Mouse (Mus musculus) stomach, embryonic 15.5 days (tissue): ENCODE results near the gene Gtf2i. TPM values are rescaled to one million over a fixed set of nuclear protein-coding genes. Genes with fewer than 3 reads are reported as not detected.
"Not testable (repeated sequence)": the region's sequence is repeated elsewhere in the genome, so short reads cannot be mapped to it uniquely, and the experiment has no call there.

Experiments
- ATAC-seq: fragments of 200-750 bp; cut with Nextera tagmentation; 2 replicates; pipeline ENCODE4 v1.8.0; 2017; ENCODE audit warnings: low read depth, moderate number of reproducible peaks, moderate TSS enrichment; ENCODE audit not compliant: insufficient read depth, low FRiP score
- H3K27ac ChIP-seq: fragments of 300-500 bp; sonication (generic); 2 replicates; pipeline ENCODE4 v1.5.1; 2015; ENCODE audit warnings: mild to moderate bottlenecking, inconsistent platforms
- H3K27me3 ChIP-seq: fragments of 300-500 bp; sonication (generic); replicated peaks from 2 replicates; pipeline ENCODE4 v1.6.1; 2015; ENCODE audit warnings: inconsistent platforms
- H3K36me3 ChIP-seq: fragments of 300-500 bp; sonication (generic); 2 replicates; pipeline ENCODE4 v1.6.1; 2015; ENCODE audit warnings: inconsistent platforms
- H3K4me1 ChIP-seq: fragments of 300-500 bp; sonication (generic); 2 replicates; pipeline ENCODE4 v1.6.1; 2015; ENCODE audit warnings: inconsistent platforms
- H3K4me2 ChIP-seq: fragments of 300-500 bp; sonication (generic); 2 replicates; pipeline ENCODE4 v1.6.1; 2015; ENCODE audit warnings: mild to moderate bottlenecking, inconsistent platforms
- H3K4me3 ChIP-seq: fragments of 300-500 bp; sonication (generic); replicated peaks from 2 replicates; pipeline ENCODE4 v1.5.1; 2015; ENCODE audit warnings: inconsistent platforms
- H3K9ac ChIP-seq: fragments of 300-500 bp; sonication (generic); 2 replicates; pipeline ENCODE4 v1.6.1; 2015; ENCODE audit warnings: inconsistent platforms
- H3K9me3 ChIP-seq: fragments of 300-500 bp; sonication (generic); 2 replicates; pipeline ENCODE4 v1.6.1; 2016; ENCODE audit warnings: inconsistent platforms
- WGBS: fragments of 180-500 bp; shearing (Covaris S2); methylation state at CpG from one replicate; pipeline ENCODE4 v1.1.7; 2015; 5-methylcytosine and 5-hydroxymethylcytosine counted together
- polyA plus RNA-seq: library from polyadenylated mRNA; unstranded; fragments of >200 nt; fragmentation: Nextera tagmentation; extraction: Ambion mirVana; gene quantifications from 2 replicates; pipeline ENCODE4 v1.2.1, GENCODE M21; 2015

The Gtf2i gene
- polyA plus RNA-seq, 1 experiment from 2014 or later, result 163 TPM

GRCm38 (mm10) chr5:134341321-134341720, 26.8 kb upstream of the Gtf2i start:
- Histone ChIP-seq H3K4me3 (no peak overlapping the region), H3K27me3 (no peaks in the 10 kb centered on the region), H3K9ac (no peak overlapping the region), H3K9me3 (no peaks in the 10 kb centered on the region), H3K27ac (no peak overlapping the region), H3K4me2 (no peak overlapping the region), H3K4me1 (no peaks in the 10 kb centered on the region), H3K36me3 (no peaks in the 10 kb centered on the region)
- ATAC-seq, result no peak
- 65% methylated on average over 10 of the region's 10 CpGs for WGBS

GRCm38 (mm10) chr5:134340101-134340522, 25.6 kb upstream of the Gtf2i start:
- no peaks in the 10 kb centered on the region for H3K27me3 ChIP-seq
- H3K36me3 ChIP-seq, result no peaks in the 10 kb centered on the region
- H3K4me2 ChIP-seq, result no peak overlapping the region
- H3K4me3 ChIP-seq, result no peak overlapping the region
- ATAC-seq, result no peak
- H3K9ac ChIP-seq, result no peak overlapping the region
- WGBS, result 29% methylated on average over 6 of the region's 6 CpGs
- no peaks in the 10 kb centered on the region for H3K9me3 ChIP-seq
- no peak overlapping the region for H3K27ac ChIP-seq
- H3K4me1 ChIP-seq, result no peaks in the 10 kb centered on the region

DNA sequence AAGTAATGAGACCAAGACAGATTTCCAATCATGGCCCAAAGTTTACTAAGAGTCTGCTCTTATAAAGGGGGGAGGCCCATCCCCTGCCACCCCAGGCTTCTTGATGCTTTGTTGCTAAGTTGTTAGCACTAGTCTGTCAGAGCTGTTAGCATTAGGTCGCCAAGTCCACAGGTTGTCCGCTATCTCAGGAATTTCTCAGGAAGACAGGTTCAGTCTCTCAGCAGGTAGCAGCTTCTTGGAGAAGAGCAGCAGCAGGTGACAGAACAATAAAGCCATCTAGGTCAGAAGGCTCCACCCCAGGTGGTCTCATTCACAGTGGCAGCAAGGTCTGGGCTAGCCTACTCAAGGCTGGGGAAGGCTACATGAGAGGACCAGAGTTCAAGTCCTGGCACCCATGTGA, 22.5 kb upstream of the Gtf2i start:
- not testable (repeated sequence) for H3K9ac ChIP-seq, H3K27ac ChIP-seq, H3K4me1 ChIP-seq, H3K4me2 ChIP-seq, H3K36me3 ChIP-seq, H3K4me3 ChIP-seq, H3K27me3 ChIP-seq, ATAC-seq, H3K9me3 ChIP-seq
- WGBS, result 67% methylated on average over 2 of the region's 2 CpGs

DNA sequence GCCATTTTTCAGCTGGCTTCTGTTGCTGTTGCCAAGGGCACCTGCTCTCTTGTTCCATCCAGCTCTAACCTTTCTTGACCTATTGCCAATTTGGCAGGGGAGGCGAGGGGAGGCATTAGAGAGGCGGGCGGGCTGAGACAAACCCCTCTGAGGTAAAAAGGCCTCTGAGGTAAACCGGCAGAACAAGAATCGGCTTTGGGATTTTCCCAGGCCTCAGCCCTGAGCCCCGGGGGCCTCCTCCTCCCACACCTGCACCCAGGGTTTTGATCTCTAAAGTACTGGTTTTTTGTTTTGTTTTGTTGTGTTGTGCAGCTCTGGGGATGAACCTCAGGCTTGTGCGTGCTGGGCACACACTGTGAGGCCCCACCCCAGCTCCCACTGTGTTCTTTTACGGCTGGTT, 18.2 kb upstream of the Gtf2i start:
- no peak overlapping the region for H3K4me2 ChIP-seq
- peak; percentile 65; the same call in 1 of the 2 replicates for ATAC-seq

GRCm38 (mm10) chr5:134330082-134330481, 15.5 kb upstream of the Gtf2i start:
- Histone ChIP-seq H3K4me1 (no peaks in the 10 kb centered on the region), H3K9me3 (no peaks in the 10 kb centered on the region), H3K4me2 (no peak overlapping the region), H3K9ac (no peak overlapping the region), H3K27me3 (no peaks in the 10 kb centered on the region), H3K4me3 (no peak overlapping the region), H3K27ac (no peak overlapping the region), H3K36me3 (no peaks in the 10 kb centered on the region)
- no peak for ATAC-seq
- 80% methylated on average over 2 of the region's 2 CpGs for WGBS

More for the DNA sequence above, 18.2 kb upstream of the Gtf2i start:
- H3K36me3 ChIP-seq, result no peaks in the 10 kb centered on the region
- 54% methylated on average over 8 of the region's 8 CpGs for WGBS
- no peak overlapping the region for H3K9ac ChIP-seq
- H3K4me1 ChIP-seq, result no peaks in the 10 kb centered on the region
- peak overlapping the region; percentile 55 for H3K27ac ChIP-seq
- no peaks in the 10 kb centered on the region for H3K27me3 ChIP-seq
- no peaks in the 10 kb centered on the region for H3K9me3 ChIP-seq
- H3K4me3 ChIP-seq, result no peak overlapping the region

- Histone ChIP-seq H3K4me1 (no peaks in the 10 kb centered on the region), H3K9me3 (no peaks in the 10 kb centered on the region), H3K27ac (no peak overlapping the region), H3K27me3 (no peaks in the 10 kb centered on the region), H3K36me3 (no peaks in the 10 kb centered on the region), H3K4me3 (no peak overlapping the region), H3K4me2 (no peak overlapping the region), H3K9ac (no peak overlapping the region)
- no peak for ATAC-seq
- WGBS, result 59% methylated on average over 4 of the region's 4 CpGs
Measured at GRCm38 (mm10) chr5:134329311-134329710, 14.8 kb upstream of the Gtf2i start.

- H3K27me3 ChIP-seq, result no peaks in the 10 kb centered on the region
- 79% methylated on average over 6 of the region's 6 CpGs for WGBS
- H3K9ac ChIP-seq, result no peak overlapping the region
- H3K4me1 ChIP-seq, result no peaks in the 10 kb centered on the region
- no peak overlapping the region for H3K4me2 ChIP-seq
- no peak overlapping the region for H3K4me3 ChIP-seq
- no peak for ATAC-seq
- no peaks in the 10 kb centered on the region for H3K36me3 ChIP-seq
- H3K27ac ChIP-seq, result no peak overlapping the region
- H3K9me3 ChIP-seq, result no peaks in the 10 kb centered on the region
Measured at GRCm38 (mm10) chr5:134328482-134329001, 14.0 kb upstream of the Gtf2i start.

- peak; percentile 77 for ATAC-seq
Measured at GRCm38 (mm10) chr5:134325856-134326566, 11.5 kb upstream of the Gtf2i start.

DNA sequence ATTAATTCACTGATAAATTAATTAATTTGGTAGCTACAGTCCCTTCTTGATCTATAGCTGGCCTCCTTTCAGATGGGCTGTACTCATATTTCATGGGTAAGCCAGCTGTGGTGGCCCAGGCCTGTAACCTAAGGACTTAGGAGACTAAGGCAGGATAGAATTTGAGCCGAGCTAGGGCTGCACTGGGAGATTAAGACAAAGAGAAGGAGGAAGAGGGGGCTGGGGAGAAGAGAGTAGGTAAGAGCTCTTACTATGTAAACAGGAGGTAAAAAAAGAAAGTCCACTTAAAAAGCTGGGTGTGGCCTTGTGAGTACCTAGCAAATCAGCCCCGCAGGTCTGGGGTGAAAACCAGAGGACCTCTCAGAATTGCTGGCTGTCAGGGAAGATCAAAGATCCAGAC, 9.3 kb upstream of the Gtf2i start:
- no peak overlapping the region for H3K4me2 ChIP-seq
- H3K9ac ChIP-seq, result no peak overlapping the region
- H3K4me3 ChIP-seq, result no peak overlapping the region
- H3K36me3 ChIP-seq, result no peaks in the 10 kb centered on the region
- WGBS, result 21% methylated on average over 2 of the region's 2 CpGs
- no peaks in the 10 kb centered on the region for H3K27me3 ChIP-seq
- H3K4me1 ChIP-seq, result no peaks in the 10 kb centered on the region
- H3K9me3 ChIP-seq, result no peaks in the 10 kb centered on the region
- ATAC-seq, result no peak
- 0 out of 2 replicates have a peak overlapping the region, but pooled peaks have one; percentile 11 for H3K27ac ChIP-seq

More at GRCm38 (mm10) chr5:134325856-134326566, 11.5 kb upstream of the Gtf2i start:
- Histone ChIP-seq H3K36me3 (no peaks in the 10 kb centered on the region), H3K4me1 (no peaks in the 10 kb centered on the region), H3K4me3 (no peak overlapping the region), H3K9me3 (no peaks in the 10 kb centered on the region), H3K9ac (no peak overlapping the region), H3K27me3 (no peaks in the 10 kb centered on the region), H3K4me2 (no peak overlapping the region), H3K27ac (peak overlapping the region; percentile 74)
- 43% methylated on average over 13 of the region's 13 CpGs for WGBS

DNA sequence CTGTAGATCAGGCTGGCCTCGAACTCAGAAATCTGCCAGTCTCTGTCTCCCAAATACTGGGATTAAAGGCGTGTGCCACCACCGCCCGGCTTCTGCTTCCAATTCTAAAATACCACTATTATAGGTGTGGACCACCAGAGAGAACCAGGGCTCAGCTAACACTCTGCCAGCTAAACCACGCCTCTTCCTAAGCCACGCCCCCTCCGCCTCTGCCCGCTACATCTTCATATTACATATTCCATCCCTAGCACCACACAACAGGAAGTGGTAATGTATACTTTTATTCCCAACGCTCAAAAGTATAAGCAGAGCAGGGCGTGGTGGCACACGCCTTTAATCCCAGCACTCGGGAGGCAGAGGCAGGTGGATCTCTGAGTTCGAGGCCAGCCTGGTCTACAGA, 8.8 kb upstream of the Gtf2i start:
- Histone ChIP-seq H3K27me3 (no peaks in the 10 kb centered on the region), H3K4me3 (no peak overlapping the region), H3K9me3 (no peaks in the 10 kb centered on the region), H3K36me3 (no peaks in the 10 kb centered on the region), H3K27ac (no peak overlapping the region), H3K9ac (no peak overlapping the region), H3K4me2 (no peak overlapping the region), H3K4me1 (no peaks in the 10 kb centered on the region)
- WGBS, result 83% methylated on average over 13 of the region's 13 CpGs
- no peak for ATAC-seq

GRCm38 (mm10) chr5:134322355-134322754, 7.8 kb upstream of the Gtf2i start:
- no peak overlapping the region for H3K4me2 ChIP-seq
- ATAC-seq, result no peak
- 74% methylated on average over 13 of the region's 13 CpGs for WGBS
- no peaks in the 10 kb centered on the region for H3K4me1 ChIP-seq
- no peak overlapping the region for H3K4me3 ChIP-seq
- H3K9me3 ChIP-seq, result no peaks in the 10 kb centered on the region
- H3K9ac ChIP-seq, result no peak overlapping the region
- H3K36me3 ChIP-seq, result no peaks in the 10 kb centered on the region
- no peak overlapping the region for H3K27ac ChIP-seq
- no peaks in the 10 kb centered on the region for H3K27me3 ChIP-seq

- Histone ChIP-seq H3K27me3 (no peaks in the 10 kb centered on the region), H3K9me3 (no peaks in the 10 kb centered on the region), H3K4me2 (no peak overlapping the region), H3K4me1 (peaks cover 2% of the 10 kb centered on the region; the same call in 1 of the 2 replicates), H3K9ac (no peak overlapping the region), H3K4me3 (no peak overlapping the region), H3K36me3 (no peaks in the 10 kb centered on the region), H3K27ac (no peak overlapping the region; the same call in 1 of the 2 replicates)
- WGBS, result 54% methylated on average over 7 of the region's 7 CpGs
- no peak for ATAC-seq
Measured at GRCm38 (mm10) chr5:134321699-134322098, 7.1 kb upstream of the Gtf2i start.
